Mouse (Mus musculus) kidney, postnatal 4 days (tissue): ENCODE results near the gene Rhbdl3.
A peak's percentile ranks its signal among the peaks of the same experiment; 100 is the strongest.
"Not testable (repeated sequence)": the region's sequence is repeated elsewhere in the genome, so short reads cannot be mapped to it uniquely, and the experiment has no call there.

Source experiments
- DNase-seq, 2 experiments: peaks; one replicate each; pipeline ENCODE4 v3.0.0; 2021; ENCODE audit warnings: mixed read lengths in 2 of 2

Rhbdl3 gene

GRCm38 (mm10) chr11:80313462-80313861 is 12.8 kb downstream of the Rhbdl3 start:
- no peak for DNase-seq

- no peak for DNase-seq
Observed at GRCm38 (mm10) chr11:80313944-80314343, 13.2 kb downstream of the Rhbdl3 start.

GRCm38 (mm10) chr11:80315743-80316639 is 15.3 kb downstream of the Rhbdl3 start:
- no peak for DNase-seq

- peak in 1 of 2 experiments; percentile 16 for DNase-seq
Observed at GRCm38 (mm10) chr11:80323255-80323654, 22.5 kb downstream of the Rhbdl3 start.

GRCm38 (mm10) chr11:80324636-80325035 is 23.9 kb downstream of the Rhbdl3 start:
- DNase-seq: no peak

- DNase-seq: peak; percentile 32 to 39
Observed at GRCm38 (mm10) chr11:80332709-80333400, 32.1 kb downstream of the Rhbdl3 start.

- peak; percentile 10 to 25 for DNase-seq
Observed at GRCm38 (mm10) chr11:80335609-80336350, 35.1 kb downstream of the Rhbdl3 start.

GRCm38 (mm10) chr11:80336351-80336730 is 35.6 kb downstream of the Rhbdl3 start:
- DNase-seq: no peak

GRCm38 (mm10) chr11:80342482-80342881 is 41.8 kb downstream of the Rhbdl3 start:
- DNase-seq: no peak

GRCm38 (mm10) chr11:80351832-80352430 is 51.2 kb downstream of the Rhbdl3 start:
- peak; percentile 92 to 93 for DNase-seq

GRCm38 (mm10) chr11:80354832-80355231 is 54.1 kb downstream of the Rhbdl3 start:
- DNase-seq: peak; percentile 46 to 48

GRCm38 (mm10) chr11:80368949-80369348 is 68.2 kb downstream of the Rhbdl3 start:
- DNase-seq: no peak

- DNase-seq: no peak
Observed at GRCm38 (mm10) chr11:80376651-80377050, 75.9 kb downstream of the Rhbdl3 start.

GRCm38 (mm10) chr11:80377712-80378451 is 77.2 kb downstream of the Rhbdl3 start, which contains the start of gene 5730455P16Rik:
Gene 5730455P16Rik (minus strand): TSS chr11:80378034.
- DNase-seq: peak; percentile 88 to 93

- not testable (repeated sequence) for DNase-seq
Observed at GRCm38 (mm10) chr11:80378452-80379068, 77.8 kb downstream of the Rhbdl3 start.

- not testable (repeated sequence) for DNase-seq
Observed at GRCm38 (mm10) chr11:80379184-80379583, 78.5 kb downstream of the Rhbdl3 start.

- DNase-seq: no peak
Observed at GRCm38 (mm10) chr11:80382626-80383018, 81.9 kb downstream of the Rhbdl3 start.

- peak; percentile 99 to 100 for DNase-seq
Observed at GRCm38 (mm10) chr11:80383019-80383625, 82.4 kb downstream of the Rhbdl3 start, which contains the start of gene Zfp207. Gene Zfp207 (plus strand): TSS chr11:80383279.

- peak in 1 of 2 experiments; percentile 54 for DNase-seq
Observed at GRCm38 (mm10) chr11:80383626-80384046, 82.9 kb downstream of the Rhbdl3 start.

- peak in 1 of 2 experiments; percentile 15 for DNase-seq
Observed at GRCm38 (mm10) chr11:80384461-80384860, 83.7 kb downstream of the Rhbdl3 start.

- no peak for DNase-seq
Observed at GRCm38 (mm10) chr11:80385055-80385454, 84.3 kb downstream of the Rhbdl3 start.
